Mouse (Mus musculus) urinary bladder, postnatal 4 days (tissue): Measurements from ENCODE around the gene Amph.

Experiments
- DNase-seq, 2 experiments: peaks; one replicate each; pipeline ENCODE4 v3.0.0; 2021 to 2022; ENCODE audit warnings: low spot score in 2 of 2

Gene Amph

DNA sequence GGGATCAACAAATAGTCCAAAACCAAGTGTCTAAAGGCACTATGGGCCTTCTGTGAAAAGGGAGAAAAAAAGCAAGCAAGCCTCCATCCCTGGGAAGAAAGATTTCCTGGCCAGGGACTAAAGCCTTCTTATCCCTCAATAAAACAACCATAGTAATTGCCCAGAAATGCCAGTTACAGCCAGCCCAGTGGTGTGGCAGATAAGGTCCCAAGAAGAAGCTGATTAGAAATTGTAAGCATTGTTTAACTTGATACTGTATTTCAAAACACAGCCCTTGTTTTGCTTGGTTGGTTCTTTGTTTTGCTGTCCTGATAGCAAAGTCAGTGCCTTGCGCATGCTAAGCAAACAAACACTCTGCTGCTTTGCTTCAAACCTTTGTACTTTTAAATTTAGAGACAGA is 191.8 kb downstream of the Amph start:
- DNase-seq: no peak

DNA sequence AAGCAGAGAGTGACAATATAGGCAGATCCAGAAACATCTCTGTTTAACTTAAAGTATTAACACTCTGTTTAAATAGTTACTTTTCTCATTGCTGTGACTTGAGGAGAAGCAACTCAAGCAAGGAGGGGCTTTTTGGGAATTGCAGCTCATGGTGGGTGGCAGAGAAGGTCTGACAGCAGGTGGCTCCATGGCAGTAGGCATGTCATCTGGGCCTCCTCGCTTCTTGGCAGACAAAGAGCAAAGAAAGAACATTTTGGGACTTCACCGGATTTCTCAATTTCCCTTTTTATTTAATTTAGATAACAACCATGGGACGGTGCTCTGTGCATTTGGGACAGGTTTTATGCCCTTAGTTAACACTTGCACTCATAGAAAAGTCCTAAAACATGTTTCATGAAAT is 195.8 kb downstream of the Amph start:
- DNase-seq: no peak

DNA sequence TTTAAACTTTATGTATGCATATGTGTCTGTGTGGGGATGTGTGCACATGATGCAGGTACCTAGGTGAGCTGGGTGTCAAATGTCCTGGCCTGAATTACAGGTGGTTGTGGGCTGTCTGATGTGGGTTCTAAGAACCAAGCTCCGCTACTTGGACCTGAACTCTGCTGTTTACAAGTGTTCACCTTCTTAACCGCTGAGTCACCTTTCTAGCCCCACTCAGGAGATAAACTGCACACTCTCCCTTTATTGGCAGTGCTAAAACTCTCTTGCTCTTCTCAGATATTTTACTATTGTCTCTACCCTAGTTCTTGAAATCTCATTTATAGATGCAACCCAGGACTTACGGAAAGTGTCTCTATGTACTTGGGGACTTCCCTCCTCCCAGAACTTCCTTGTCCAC is 199.5 kb downstream of the Amph start:
- no peak for DNase-seq

DNA sequence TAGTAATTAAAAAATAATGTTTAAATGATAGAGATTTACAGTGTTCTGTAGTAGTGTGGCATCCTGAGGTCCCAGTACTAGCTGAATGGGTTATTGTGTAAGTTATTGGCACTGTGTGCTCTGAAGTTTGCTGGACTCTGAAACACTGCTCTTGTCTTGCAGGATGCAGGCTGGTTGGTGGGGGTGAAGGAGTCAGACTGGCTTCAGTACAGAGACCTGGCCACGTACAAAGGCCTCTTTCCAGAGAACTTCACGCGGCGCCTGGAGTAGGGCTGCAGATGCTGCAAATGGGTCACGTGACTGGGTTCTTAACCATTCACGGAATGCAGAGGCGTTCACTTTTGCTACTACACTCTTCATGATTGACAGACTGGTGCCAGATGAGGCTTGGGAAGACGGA is 201.6 kb downstream of the Amph start:
- DNase-seq: no peak

DNA sequence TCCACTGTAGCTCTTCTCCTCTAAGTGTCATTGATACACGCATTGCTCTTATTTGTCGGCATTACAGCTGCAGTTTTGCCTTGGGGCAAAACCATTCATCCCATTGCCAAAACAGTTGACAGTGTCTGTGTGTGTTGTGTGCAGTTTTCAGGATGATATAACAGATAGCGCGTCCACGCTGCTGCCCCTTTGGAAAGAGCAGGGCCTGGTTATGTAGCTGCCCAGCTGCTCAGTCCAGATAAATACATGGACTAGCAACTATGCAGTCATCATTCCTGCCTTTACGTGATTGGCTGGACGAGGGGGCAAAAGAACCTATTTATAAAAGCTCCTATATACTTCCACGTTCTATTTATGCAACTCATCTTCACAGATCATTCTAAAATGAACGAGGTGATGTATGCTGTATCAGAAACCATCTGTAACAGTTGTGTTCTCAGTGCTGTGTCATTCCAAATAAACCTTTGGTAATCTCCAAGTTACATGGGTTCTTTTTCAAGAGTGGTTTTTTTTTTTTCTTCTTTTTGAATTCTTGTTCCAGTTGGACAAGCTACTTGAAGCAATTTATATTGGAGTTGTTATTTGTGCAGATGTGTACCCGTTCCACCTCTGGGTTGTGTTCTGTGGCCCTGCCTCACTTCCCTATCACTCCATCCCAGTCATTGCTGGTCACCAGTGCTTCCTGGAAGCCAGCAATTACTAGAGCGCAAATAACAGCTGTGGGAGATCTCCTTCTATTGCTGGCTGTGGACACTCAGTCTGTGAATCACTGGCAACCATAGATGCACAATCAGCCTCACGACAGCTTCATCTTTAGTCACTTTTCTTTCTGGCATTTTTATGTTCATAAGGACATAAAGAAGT is 202.7 kb downstream of the Amph start:
- no peak for DNase-seq

DNA sequence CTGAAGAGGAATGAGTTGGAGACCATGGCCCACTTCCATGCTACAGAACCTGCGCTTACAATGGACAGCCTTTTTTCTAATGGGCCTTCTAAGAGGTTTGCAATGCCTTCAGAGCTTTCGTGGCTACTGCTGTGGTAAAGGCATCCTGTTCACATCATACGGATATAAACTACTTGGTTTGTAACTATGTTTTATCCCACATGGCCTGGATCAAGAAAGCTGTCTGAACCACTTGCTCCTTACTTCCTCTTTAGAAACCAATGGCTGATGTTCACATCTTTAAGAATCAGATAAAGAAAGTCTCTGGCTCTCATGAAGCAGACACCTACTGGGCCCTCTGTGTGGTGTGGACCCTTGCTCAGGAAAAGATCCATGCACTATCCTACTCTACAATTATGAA is 204.1 kb downstream of the Amph start:
- DNase-seq: no peak

DNA sequence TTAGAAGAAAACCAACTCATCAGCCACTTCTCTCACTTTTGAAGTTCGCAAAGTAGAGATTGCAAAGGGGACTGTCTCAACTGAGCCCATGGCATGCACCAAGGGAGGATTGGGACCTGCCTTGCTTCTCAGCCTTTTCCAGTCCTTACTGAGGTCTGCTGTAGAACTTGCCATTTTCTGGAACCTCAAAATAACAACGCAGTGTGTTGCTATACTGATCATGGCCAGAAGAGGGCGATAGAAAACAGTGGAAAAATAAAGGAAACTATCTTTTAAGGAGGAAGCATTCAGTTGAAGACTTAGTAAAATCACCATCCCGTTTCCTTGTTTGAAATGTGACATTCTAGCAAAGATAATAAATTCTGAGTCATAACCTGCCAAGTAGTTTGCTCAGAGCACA is 210.5 kb downstream of the Amph start:
- no peak for DNase-seq

DNA sequence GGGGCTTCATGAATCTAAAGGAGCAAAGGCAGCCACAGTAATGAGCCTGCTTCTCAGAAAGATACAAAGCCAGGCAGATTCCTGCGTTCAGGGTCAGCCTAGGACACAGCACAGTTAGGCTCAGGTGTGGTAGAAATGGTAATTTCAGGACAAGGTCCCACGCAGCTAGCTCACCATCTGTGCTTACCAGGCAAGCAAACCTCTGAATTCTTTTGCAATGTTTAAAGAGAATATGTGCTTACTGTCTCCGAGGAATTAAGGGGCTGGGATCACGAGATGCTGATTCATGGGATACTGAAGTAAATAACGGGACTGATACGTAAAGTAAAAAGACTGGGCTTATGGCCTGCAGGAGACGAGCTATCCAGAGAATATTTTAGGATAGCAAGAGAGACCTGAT is 212.6 kb downstream of the Amph start:
- DNase-seq: no peak

DNA sequence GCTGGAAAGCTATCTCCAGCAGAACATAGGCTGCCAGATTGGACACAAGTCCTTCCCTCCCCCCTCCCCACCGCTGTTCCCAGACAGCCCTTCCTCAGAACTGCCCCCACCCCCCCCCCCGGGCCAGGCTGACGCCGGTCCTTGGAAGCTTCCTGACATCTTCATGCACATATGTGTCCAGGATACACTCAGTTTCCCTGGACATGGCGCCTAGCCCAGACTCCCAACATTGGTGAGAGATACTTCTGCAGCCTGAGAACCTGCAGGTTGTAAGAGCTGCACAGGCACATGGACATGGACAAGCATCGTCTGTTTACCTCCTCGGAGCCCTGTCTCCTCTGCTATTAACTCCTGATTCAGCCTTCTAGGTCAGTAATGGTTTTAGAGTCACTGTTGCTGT is 213.1 kb downstream of the Amph start:
- no peak for DNase-seq

DNA sequence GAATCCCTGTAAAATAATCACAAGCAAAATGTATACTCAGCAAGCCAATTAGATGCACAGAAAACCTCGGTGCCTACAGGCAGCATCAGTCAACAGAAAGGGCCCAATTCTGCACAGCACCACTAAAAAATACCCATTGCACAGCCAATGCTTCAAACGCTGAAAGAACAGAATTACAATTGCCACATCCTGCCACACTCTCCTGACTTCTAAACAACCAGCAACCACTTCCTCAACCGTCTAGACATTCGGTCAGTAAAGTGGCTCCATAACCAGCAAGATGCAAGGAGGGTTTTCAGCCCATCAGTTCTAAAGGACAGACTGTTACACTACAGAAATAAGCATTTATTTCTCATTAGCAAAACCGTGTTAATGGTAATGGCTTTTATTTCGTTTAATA is 214.1 kb downstream of the Amph start:
- no peak for DNase-seq

DNA sequence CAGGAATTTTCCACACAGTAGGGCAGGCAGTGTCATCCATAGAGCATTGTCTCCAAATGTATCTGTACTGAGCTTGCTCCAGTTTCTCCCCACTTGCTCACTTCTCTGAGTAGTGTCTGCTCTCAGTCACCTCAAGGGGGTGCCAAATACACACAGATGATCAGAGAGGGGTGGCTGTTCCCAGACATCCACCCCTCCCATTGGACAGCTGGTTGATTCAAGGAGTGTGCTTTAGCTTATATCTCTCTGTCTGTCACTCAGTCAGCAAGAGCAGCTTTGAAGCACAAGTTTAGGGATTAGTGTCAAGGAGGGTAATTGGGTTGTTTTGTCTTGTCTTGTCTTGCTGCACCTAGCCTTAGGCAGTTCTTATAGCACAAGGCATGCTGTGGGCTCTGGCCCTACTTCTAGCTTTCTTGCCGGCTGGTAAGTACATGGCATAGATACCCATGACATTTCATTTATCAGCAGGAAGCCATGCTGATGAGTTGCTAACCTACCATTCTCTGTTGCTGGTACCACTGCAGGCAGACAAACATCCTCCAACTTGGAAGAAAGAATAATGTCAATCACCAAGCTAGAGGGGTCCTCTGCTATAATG is 229.8 kb downstream of the Amph start:
- DNase-seq: no peak

DNA sequence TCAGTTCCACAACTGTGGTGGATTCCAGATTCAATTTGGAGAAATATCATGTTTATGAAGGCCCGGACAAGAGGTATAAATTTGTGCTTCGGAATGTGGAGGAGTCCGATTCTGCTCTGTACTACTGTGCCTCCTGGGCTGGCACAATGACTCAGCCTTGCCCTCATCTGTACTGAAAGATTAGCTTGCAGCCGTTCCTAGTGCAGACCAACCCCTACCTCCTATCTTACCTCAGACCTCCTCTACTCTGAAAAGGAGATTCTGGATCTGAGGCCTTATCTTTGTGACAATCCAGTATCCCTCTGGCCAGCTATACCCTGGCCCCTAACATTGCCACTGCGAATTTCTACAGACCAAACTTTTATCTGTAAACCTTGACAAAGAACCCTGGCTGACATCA is 230.3 kb downstream of the Amph start:
- no peak for DNase-seq

DNA sequence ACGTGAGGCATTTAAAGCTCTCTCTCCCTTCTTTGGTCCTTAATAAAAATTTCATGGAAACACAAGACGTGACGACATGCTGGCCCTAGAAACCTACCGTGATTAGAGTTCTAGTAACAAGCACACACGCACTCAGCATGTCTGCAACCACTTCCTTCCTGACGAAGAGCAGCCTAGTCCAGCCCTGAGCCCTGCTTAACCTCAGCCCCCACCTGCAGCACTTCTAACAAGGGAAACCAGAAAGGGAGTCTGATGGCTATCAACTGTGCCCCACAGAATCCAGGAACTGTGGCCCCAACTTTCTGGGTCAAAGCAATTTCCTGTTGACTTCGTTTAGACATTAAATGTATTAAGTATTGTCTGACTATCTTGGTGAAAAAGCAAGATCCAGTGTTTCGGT is 234.3 kb downstream of the Amph start:
- no peak for DNase-seq

DNA sequence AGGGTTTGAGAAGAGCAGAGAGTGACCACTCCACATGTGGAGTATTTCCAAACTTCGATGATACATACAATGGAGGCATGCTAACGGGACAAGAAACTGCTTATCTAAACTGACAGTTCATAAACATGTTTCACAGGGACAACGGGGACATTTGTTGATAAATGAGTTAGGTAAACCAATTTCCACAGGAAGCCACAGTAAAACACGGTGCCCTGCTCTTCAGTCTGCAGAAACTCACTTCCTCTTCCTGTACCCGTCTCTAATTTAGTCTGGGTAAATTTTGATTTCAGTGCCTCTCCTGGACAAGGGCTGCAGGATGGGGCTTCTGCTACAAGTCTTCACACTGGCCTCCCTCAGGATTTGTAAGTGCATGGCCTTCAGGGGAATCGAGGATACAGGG is 242.0 kb downstream of the Amph start:
- DNase-seq: no peak

DNA sequence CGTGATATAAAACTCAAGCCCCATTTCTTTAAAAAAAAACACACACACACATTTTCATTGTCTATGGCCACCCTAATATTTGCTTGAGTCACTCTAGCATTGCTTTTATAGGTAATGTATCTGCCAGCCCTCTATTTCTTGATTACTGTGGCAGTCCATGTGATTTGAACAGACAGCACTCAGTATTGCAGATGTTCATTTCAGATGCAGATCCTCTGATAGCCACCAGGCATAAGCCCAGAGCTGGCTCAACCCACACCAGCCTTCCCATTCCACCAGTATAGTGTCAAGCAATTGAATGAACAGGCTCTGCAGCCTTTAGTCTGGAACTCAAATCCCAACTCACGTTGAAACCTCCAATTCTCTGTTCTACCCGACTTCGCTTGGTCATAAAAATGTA is 246.8 kb downstream of the Amph start:
- no peak for DNase-seq

DNA sequence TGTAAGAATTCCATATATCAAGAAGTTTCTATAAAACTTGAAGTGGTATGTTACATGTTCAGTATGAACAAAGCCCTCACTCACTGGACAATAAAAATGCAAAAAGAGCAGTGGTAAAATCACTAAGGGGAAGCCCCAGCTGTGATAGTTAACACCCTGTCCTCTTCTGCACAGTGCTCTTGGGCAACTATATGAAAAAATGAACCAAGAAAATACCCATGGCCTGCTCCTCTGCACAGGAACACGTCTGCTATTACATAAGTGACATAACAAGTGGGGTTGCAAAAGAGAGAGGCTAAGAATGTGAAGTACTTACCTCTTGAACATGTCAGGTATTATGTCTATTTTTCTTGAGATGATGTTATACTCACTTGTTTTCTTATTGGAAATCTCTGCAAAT is 247.5 kb downstream of the Amph start:
- no peak for DNase-seq
